Mouse (Mus musculus) kidney, postnatal 25 days (tissue): ENCODE results near the gene Cfap45.

ENCODE experiments used
- DNase-seq, 2 experiments: peaks; one replicate each; pipeline ENCODE4 v3.0.0; 2021; ENCODE audit warnings: mixed read lengths in 2 of 2

Cfap45 gene

DNA sequence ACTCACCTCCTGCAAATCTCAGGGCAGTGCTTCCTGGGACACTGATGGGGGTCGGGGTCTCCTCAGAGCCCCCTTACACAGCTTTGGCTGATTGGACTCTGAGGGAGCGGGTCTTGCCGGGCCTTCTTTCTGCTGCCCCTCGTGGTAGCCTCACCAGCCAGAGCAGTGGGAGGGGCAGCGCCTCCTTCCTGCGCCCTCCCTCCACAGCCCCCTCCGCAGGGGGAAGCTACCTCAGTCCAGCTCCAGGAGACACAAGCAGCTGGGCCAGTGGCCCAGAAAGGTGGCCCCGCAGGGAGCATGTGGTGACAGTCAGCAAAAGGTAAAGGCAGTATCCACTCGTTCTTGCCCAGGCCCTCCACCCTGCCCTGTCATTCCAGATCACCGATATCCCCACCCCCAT is 23.2 kb upstream of the Cfap45 start:
- no peak for DNase-seq

DNA sequence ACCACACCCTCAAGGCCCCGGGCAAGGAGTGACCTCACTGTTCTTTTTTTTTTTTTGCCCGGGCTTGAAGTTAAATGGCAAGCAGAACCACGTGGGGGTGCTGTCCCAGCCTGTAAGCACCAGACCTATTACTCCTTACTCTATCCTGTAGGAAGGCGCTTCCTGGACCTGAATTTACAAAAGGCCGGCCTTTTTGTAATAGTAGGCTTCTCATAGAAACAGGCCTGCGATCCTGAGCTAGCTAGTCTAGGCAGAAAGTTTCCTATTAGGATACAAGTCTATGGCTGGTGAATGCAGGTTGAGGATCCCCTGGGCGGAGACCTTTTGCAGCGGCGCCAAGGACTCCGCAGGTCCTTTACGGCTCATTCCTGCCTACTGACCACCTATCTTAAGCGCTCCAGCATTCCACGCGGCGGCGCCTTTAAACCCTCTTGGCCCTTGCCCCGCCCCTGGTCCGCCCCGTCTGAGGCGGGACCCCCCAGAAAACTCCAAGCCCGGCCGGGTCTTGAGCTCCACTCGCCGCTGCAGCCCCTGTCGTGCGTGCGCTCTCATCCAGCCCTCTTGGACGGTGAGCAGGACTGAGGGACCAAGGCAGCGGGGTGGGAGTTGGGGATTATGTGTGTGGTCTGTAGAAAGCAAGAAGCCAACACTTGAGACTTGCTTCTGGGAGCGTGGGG is 20.7 kb upstream of the Cfap45 start, which contains the start of gene Tagln2:
Tagln2 (plus strand) TSS at position 283 of the 677 bp plus-strand sequence.
- peak; percentile 93 to 95 for DNase-seq

DNA sequence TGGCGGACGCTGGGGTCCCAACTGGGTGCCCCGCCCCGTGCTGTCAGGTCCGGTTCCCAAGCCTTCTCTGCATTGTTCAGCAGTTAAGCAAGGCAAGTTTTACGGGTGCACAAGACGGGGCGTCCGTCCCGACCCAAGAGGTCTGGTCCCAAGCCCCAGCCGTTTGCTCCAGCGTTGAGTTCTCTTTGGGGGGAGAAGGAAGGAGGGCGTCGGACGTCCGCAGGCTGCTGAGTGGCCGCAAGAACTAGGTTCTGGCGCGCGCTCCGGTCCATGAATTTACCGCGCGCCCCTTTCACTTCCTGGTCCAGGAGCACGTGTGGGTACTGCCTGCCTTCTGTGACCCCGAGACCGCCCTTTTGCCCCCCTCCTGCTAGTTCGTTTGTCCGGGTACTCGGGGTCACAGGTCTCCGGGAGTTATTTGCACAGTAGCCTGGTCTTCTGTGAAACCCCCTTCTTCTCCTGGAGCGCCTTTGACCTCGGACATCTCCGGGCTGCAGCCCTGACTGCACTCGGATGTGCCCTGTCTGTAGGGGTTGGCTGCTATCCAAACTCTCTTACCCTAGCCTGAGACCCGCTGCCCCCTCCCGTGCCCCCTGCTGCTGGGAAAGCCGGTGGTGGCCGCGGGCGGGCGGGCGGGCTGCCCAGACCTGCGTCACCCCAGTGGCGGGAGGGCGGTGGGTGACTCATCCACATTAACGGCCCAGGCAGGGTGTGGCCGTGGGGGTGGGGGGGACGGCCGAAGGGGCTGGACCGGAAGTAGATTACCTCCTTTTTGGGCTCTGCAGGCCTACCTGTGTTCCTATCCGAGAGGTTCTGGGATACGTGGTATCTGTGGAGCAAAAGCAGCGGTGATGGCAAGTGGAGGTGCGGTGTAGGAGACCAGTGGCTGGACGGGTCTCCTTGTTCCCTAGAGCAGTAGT is 19.9 kb upstream of the Cfap45 start:
- peak; percentile 74 to 92 for DNase-seq

DNA sequence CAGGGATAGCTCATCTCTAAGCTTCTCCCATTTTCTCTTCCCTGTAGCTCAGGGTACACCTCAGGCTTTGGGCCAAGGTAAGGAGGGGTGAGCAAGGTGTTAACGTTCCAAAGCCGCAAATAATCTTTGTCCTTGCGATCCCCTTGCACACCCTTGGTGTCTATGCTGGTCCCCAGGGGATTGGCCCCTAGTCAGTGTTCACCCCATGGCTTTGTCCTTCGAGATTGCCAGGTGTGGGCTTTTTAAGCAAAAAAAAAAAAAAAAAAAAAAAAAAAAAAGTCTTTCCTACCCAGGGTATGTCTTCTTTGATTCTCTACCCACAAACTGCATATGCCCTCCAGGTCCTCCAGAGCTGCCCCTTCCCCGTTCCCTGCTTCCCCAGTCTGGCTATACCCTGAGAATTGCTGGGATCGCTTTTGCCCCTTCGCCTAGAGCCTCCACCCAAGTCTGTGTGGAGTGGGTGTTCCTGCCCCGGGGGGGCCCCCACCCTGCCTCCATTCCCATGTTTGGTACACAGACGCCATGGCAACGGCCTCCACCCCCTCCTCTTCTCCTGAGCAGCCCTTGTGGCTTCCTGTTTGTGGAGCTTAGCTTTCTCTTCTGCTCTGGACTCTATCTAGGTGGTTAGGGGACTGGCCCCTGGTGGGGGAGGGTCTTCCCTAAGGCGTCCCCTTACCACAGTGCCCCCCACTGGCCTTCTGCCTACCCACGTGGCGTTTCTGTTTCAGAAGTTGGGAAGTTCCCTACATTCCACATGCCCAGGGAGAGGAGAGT is 19.0 kb upstream of the Cfap45 start:
- DNase-seq: peak; percentile 70 to 88

DNA sequence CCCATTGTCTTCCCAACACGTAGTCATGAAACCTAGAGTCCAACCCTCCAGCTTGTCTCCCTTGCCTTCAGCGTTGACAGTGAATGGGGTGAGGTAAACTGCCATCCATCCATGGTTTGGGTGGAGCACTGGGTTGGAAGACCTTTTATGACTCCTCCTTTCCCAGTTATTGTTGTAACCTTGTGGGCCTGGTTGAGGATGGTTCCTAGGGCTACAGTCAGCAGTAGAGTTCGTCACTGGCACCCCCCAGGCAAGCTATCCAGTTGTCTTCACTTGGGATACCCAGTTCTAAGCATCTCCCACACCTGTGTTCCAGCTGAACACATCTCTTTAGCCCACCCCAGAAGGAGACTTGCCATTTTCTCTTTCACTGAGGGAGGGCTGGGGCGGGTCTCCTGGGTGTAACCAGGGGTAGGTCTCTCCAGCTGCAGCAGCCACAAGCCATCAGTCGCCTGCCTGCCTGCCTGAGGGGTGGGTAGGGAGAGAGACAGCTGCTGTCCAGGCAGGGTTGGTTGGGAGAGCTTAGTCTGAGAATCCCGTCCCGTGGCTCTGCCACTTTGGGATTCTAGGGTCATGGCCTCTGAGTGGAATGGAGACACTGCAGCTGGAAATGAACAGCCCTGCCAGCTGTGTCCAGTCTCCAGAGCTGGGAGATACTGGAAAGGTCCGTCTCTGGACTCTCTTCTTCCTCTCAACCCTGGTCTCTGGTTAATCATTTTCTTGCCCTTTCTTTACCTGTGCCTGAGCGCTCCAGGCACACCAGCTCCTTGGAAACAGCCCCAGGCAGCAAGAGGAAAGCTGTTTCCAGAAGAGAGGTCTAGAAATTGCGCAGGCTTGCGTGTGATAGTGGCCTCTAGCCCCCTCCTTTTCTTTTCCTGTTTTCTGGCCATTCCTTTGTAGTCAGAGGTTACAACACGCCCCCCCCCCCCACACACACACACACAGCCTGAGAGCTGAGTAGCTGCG is 18.2 kb upstream of the Cfap45 start:
- DNase-seq: peak; percentile 47 to 83

DNA sequence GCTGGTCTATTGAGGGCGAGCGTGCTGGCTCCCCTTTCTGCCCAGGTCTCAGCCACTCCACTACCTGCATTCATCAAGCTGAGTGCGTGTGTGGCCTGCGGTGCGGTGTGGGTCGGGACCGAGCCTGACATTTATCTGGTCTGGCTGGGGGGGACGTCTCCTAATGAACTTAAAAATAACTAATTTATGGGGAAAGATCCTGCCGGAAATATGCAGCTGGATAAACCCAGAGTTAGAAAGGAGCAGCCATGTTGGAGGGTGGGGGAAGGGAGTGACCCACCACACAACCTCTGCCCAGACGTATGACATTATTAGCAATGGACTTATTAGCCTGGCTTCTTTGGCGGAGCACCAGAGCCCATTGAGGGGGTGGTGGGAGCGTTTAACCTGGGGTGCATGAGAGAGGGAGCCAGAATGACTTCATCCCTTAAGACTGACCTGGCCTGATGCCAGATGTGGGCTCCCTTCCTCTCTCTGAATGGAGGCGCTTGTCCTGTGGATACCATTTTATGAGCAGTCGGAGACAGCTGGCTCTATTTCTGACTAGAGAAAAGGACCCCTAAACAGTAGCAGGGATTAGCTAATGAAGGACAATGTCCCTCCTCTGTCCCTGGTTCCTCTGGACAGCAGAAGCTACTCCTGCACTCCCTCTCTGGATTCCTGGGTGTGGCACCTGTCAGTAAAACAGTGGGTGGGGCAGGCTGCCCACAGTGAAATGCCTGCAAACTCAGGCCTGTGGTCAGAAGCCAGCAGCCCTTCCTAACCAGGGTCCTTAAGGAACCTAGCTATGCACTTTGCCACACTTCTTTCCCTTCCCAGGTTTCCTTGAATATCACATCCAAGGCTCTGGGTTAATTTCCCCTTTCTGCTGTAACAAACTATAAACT is 17.2 kb upstream of the Cfap45 start:
- peak; percentile 72 to 78 for DNase-seq

DNA sequence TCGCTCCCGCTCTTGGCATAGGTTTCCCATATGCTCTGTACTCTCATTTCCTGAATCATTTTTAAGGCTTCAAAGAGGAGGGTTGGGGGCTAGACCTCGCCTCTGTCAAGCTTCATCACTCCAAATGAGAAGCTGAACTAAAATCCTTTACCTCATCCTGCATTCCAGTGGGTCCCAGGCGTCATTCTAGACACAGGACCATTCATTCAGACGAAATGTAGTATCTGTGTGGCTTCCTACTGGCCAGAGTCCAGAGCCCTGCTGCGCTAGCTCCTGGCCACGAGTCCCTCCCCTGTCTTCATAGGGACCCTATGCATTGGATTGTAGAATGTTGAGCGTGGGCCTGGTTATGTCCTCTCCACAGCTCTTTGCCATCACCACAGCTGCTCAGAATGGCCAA is 15.8 kb upstream of the Cfap45 start:
- DNase-seq: no peak

DNA sequence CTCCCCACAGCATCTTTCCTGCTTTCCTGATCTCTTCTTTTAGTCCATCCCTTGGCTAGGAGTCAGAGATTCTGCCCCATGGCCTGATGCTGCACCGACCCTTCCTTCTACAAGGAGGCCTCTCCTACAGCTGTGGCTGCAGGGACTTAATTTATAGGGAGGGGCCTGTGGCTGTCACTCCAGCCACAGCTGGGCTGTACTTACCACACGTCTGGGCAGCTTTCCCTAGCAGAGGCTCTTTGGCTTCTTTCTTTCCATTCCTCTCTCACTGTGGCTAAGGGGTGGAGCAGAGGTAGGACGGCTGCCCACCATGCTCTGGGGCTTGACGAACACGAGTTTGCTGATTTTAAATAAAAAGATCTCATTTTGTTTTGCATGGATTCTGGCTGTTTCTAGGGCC is 13.6 kb upstream of the Cfap45 start:
- DNase-seq: peak in 1 of 2 experiments; percentile 37

DNA sequence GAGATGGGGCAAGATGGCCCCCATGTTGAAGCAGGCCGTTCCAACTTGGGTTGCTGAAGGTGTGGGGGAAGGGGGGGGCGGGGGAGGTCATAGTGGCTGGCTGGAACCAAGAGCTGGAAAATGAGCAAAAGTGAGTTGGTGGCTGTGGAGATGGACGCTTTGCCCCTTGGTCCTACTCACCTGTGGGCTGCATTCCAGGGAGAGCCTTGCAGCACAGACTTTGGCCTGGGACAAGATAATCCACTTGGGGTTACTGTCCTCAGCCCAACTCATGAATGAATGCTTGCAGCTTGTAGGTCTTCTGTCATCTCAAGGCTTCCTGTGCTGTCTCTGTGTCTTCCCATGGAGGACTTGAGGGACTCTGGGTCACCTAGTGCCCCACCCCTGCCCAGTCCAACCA is 12.9 kb upstream of the Cfap45 start:
- DNase-seq: peak; percentile 45 to 80

DNA sequence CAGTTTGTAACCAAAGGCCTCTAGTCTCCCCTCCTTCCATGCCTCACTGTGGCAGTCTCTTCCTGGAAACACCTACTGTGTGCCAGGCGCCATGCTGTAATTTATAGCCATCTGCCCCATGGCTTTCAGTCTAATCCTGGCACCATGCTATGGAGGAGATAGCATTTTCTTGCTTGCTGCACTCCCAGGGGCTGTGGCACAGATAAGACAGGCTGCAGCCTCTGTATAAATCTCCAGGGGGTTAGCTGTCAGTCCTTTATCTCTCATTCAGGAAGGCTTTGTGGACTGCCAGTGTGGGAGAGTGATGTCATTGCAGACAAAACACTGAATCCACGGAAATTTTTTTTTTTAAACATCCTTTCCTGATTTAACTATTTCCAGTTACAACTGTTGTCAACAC is 12.4 kb upstream of the Cfap45 start:
- DNase-seq: peak in 1 of 2 experiments; percentile 25

DNA sequence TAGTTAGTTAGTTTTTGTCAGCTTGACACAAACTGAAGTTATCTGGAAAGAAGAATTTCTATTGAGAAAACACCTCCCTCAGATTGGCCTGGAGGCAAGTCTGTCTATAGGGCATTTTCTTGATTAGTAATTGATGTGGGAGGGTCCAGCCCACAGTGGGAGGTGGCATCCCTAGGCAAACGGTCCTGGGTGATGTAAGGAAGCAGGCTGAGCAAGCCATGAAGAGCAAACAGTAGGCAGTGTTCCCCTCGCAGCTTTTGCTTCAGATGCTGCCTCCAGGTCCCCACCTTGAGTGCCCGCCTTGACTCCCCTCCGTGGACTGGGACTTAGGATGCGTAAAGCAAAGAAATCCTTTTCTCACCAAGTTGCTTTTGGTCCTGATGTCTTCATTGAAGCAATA is 11.4 kb upstream of the Cfap45 start:
- DNase-seq: peak in 1 of 2 experiments; percentile 53

DNA sequence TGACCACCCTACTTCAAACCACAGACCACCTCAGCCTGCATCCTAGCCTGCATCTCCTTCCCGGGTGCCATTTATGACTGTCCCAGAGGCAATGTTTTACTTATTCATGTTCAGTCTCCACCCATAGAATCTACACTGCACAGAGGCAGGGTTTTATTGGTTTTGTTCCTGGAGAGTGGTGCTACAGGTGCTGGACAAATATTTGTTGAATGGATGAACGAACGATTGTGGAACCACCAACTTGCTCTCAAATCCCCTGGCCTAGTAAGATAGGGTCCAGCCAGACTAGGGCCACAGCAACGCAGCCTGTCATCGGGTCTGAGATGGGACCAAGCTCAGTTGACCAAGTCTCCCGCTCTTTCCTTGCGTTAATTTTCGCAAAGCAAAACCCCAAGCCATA is 10.6 kb upstream of the Cfap45 start:
- no peak for DNase-seq

DNA sequence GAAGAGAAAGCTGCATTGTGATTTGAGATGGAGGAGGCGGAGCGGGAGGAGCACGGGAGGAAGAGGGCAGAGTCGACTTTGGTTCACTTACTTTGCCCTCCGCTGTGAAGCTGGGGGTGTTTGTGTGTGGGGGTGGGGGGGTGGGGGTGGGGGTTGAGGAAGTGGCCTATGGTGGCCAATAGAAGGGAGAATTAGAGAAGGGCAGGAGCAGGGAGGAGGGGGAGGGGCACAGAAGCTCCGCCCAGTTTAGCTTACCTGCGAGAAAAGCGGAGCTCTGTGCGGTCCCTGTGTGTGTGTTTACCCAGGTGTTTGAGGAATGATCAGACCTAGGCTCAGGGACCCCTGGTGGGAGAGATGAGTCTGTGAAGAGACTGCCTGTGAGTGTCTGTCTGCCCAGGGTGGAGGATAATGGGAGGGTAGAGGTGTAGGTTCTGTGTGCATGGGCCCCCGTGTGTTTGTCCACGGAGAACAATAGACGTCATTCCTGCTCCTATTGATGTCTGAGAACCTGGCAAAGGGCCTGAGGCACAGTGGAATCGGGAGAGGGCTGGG is 10.1 kb upstream of the Cfap45 start:
- DNase-seq: peak; percentile 69 to 87

DNA sequence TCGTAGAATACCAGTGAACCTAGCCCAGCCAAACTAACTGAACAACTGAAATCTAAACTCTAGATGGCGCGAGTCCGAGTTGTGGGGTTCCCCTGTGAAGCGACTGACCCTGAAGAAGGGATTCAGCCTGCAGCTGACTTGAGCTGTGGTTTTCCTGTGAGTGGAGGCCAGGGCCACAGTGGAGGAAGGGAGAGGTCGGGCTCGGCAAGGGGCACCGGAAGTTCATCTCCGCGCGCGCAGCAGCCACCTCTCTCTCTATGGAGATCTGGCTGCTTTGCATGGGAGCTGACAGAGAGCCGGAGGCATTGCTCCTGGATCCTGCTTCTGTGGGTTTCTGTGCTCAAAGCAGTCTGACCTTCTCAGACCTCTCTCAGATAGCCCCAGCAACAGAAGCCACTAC is 7.6 kb upstream of the Cfap45 start:
- peak; percentile 76 to 88 for DNase-seq

DNA sequence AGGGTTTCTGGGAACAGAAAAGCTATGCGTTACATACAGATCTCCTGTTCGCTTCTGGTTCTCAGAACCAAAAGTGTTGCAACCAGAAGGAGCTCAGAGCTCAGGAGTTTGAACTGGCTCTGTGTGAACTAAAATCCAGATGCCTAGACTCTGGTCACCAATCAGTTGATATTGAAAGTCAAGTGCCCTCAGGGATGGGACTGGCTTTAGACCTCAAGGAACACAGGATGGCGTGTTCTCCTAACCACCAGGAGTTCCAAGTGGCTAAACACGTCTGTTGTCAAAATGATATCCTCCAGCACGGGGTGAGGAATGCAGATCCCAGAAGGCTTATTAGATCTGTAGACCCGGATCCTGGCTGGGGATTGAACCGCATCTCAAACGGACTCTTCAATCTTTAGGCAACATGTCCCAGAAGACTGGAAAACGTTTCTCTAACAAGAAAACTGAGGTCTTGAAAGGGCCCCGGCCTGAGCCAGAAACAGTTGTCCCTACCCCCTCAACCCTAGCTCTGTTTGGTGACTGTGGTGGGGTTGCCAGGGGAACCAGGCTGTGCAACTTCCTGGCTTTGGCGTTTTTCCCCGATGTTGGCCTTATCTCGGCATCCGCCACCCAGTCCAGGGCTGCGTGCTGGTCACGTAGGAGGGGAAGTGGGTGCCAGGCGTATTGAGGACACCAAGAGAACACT is 6.9 kb upstream of the Cfap45 start:
- peak; percentile 57 to 79 for DNase-seq

DNA sequence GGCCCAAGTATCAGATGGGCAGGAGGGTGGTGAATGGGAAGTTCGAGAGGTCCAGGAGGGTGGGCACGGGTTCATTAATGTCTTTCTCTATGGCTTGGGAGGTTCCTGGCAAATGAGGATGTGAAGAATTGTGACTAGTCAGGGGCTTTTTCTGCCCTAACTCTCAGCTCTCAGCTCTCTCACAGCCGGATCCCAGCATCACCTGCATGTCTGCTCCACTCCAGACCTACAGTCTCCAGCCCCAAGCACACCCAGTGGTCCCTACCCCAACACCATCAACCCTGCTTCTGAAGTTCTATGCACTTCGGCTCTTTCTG is 6.4 kb upstream of the Cfap45 start:
- no peak for DNase-seq

DNA sequence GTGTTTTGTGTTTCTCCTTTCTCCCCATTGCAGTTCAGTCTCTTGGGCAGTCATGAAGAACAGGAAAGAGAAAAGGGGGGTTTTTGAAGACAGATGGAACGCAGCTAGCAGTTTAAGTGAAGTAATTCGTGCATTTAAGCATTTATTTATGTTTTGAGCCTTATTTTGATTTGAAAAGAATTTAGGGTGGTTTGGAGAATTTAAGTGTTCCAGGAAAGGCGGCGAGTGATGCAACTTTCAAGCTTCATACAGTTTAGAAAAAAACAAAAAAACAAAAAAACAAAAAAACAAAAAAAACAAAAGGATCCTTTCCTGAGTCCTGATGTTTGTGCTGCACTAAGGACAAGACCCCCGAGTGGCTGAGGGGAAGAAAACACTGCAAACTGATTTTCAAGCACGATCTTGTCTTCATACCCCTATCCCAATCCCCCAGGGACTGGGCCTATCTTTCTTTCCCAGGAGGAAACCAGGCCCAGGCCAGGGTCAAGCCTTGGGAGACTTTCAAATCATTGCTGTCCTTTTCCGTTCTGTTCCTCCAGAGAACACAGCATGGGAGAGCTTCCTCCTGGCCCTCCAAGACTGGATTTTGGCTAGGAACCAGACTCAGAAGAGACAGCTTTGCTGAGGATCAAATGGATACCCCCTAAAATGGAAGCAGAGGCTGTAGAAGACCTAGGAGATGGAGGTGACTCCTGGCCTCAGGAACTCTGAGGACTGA is 5.9 kb upstream of the Cfap45 start:
- peak; percentile 60 to 69 for DNase-seq

DNA sequence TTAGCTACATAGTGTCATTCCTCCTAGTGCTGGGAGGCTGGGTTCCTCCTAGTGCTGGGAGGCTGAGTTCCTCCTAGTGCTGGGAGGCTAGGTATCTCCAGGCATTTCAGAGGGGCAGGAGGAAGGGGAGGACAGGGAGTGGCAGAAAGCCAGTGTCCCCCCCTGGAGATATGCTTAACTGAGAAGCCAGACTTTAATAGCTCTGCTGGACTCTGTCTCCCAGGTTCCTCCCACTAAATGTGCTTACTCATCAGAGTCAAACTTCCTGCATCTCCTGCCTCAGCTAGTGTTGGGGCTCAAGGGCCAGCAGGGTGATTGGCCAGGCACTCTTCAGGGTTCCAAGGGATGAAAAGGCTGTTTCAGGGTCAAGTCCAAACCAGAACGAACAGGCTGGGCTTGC is 5.2 kb upstream of the Cfap45 start:
- DNase-seq: peak; percentile 54 to 79

DNA sequence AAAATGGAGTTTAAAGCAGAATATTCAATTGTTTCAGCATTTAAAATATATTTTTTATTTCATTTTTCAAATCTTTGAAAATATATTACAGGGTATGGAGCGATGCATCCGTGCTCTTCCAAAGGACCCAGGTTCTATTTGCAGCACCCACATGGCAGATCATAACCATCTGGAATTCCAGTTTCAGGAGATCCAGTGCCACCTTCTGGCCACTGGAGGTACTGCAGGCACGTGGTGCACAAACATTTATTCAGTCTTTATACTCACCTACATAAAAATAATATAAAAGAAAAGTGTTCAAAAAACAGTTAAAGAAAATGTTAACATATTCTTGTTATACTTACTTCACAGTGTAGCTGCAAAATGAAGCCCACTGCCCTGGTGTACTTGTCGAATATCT is 2.6 kb upstream of the Cfap45 start:
- no peak for DNase-seq
